In the genomic region with DNA sequence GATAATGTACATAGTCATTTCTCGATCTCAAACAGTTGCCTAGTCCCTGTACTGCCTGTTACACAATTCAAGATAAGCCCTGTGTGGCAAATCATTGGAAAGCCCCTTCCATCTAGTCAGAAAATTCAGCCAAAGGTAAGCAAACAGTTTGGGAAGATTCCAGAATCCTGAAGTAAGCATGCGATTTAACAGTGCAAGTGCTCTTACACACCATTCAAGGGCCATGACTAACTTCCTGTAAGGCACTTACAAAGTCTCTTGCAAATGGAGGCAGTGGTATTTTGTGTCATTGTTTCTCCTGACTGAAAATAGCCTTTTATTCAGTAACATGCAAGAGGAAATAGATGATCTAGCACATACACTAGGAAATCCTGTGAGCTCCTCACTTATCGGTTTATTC, we compare ENCODE assay signal across 31 mouse cellular contexts.
DNase-seq lines count a peak whose midpoint lies in the region; ATAC-seq and TF ChIP-seq lines count a peak whose summit lies in the region.
"Had no signal": no experiment of that assay in that cellular context is flagged by ENCODE, and none has a peak within 500 bp of the region (broad histone marks: within the 10 kb centered on the region; RNA-seq: fewer than 3 reads in every experiment).

No protein-coding gene starts in this region.

- no peak for ATAC-seq in heart, embryonic 11.5 days (replicated peaks; ENCODE audit: insufficient number of reproducible peaks, low FRiP score, low TSS enrichment)
- ATAC-seq in heart, postnatal 0 days (ENCODE audit: insufficient read depth, low read depth): no peak
- ATAC-seq in lung, embryonic 16.5 days (ENCODE audit: low read depth): peak; percentile 37; the same call in 1 of the 2 replicates
- no peak for ATAC-seq in midbrain, embryonic 13.5 days
- ATAC-seq: CD4-positive, CD25-positive, alpha-beta regulatory T cell, adult 4 months; forebrain, embryonic 14.5 days; hindbrain, embryonic 16.5 days; midbrain, embryonic 15.5 days had no signal

- TF ChIP-seq POLR2A in kidney, adult 2 months (IDR thresholded peaks at IDR 0.05; ENCODE audit: low read depth, low read length): no peak

- no peaks in the 10 kb centered on the region for H3K9me3 ChIP-seq in heart, embryonic 10.5 days
- no peaks in the 10 kb centered on the region for H3K9me3 ChIP-seq in heart, embryonic 11.5 days (replicated peaks; ENCODE audit: control insufficient read depth, low read length)
- H3K9me3 ChIP-seq in heart, postnatal 0 days (replicated peaks; ENCODE audit: control insufficient read depth, low read length): no peaks in the 10 kb centered on the region
- H3K9me3 ChIP-seq in lung, embryonic 16.5 days (ENCODE audit: control insufficient read depth, low read length): no peaks in the 10 kb centered on the region
- H3K9me3 ChIP-seq in midbrain, embryonic 13.5 days: no peaks in the 10 kb centered on the region
- H3K9me3 ChIP-seq: embryonic facial prominence, embryonic 10.5 days; embryonic facial prominence, embryonic 15.5 days; limb, embryonic 13.5 days; midbrain, embryonic 15.5 days; neural tube, embryonic 15.5 days had no signal

- no peaks in the 10 kb centered on the region for H3K4me1 ChIP-seq in heart, embryonic 10.5 days
- H3K4me1 ChIP-seq in heart, embryonic 11.5 days (ENCODE audit: control insufficient read depth, insufficient read depth, low read length): no peaks in the 10 kb centered on the region
- H3K4me1 ChIP-seq in heart, postnatal 0 days (ENCODE audit: control insufficient read depth, insufficient read depth): peaks cover 8% of the 10 kb centered on the region
- H3K4me1 ChIP-seq in lung, embryonic 16.5 days (replicated peaks; ENCODE audit: control insufficient read depth, insufficient read depth, low read length): peaks cover 4% of the 10 kb centered on the region
- H3K4me1 ChIP-seq in midbrain, embryonic 13.5 days (replicated peaks): no peaks in the 10 kb centered on the region
- H3K4me1 ChIP-seq in kidney, adult 2 months (ENCODE audit: control insufficient read depth, insufficient read depth, low read length): no peaks in the 10 kb centered on the region
- H3K4me1 ChIP-seq: embryonic facial prominence, embryonic 10.5 days; embryonic facial prominence, embryonic 15.5 days; limb, embryonic 13.5 days; midbrain, embryonic 15.5 days; neural tube, embryonic 15.5 days had no signal

- H3K27me3 ChIP-seq in heart, embryonic 10.5 days (ENCODE audit: insufficient read depth, poor library complexity, severe bottlenecking): no peaks in the 10 kb centered on the region
- H3K27me3 ChIP-seq in heart, embryonic 11.5 days (ENCODE audit: control insufficient read depth, insufficient read depth, low read length): no peaks in the 10 kb centered on the region
- no peaks in the 10 kb centered on the region for H3K27me3 ChIP-seq in heart, postnatal 0 days (ENCODE audit: control insufficient read depth, insufficient read depth, low read length)
- H3K27me3 ChIP-seq in lung, embryonic 16.5 days (ENCODE audit: control insufficient read depth, insufficient read depth, low read depth, low read length): no peaks in the 10 kb centered on the region
- H3K27me3 ChIP-seq in midbrain, embryonic 13.5 days: no peaks in the 10 kb centered on the region
- H3K27me3 ChIP-seq in kidney, adult 2 months (replicated peaks; ENCODE audit: control insufficient read depth, insufficient read depth, low read length): no peaks in the 10 kb centered on the region
- H3K27me3 ChIP-seq: embryonic facial prominence, embryonic 15.5 days; limb, embryonic 13.5 days; midbrain, embryonic 15.5 days; neural tube, embryonic 15.5 days had no signal

- TF ChIP-seq EP300 in heart, postnatal 0 days (IDR thresholded peaks at IDR 0.05; ENCODE audit: low read depth): no peak

- WGBS in heart, embryonic 10.5 days: 68% methylated on average over 3 of the region's 3 CpGs
- 64% methylated on average over 3 of the region's 3 CpGs for WGBS in heart, embryonic 11.5 days (ENCODE audit: insufficient replicate concordance)
- 46% methylated on average over 3 of the region's 3 CpGs for WGBS in heart, postnatal 0 days
- 42% methylated on average over 3 of the region's 3 CpGs for WGBS in lung, embryonic 16.5 days
- 89% methylated on average over 3 of the region's 3 CpGs for WGBS in midbrain, embryonic 13.5 days
- WGBS in kidney, adult 2 months: 79% methylated on average over 3 of the region's 3 CpGs

- no peak for DNase-seq in heart, embryonic 10.5 days (ENCODE audit: low spot score)
- no peak for DNase-seq in heart, postnatal 0 days (ENCODE audit: low spot score)
- no peak for DNase-seq in heart, postnatal 4 days
- peak; percentile 66 for DNase-seq in lung, postnatal 36 days
- no peak for DNase-seq in kidney, adult 2 months
- DNase-seq: adrenal gland, adult 2 months; adrenal gland, postnatal 36 days; cerebellum, adult 2 months; cerebellum, postnatal 14 days; gastrocnemius, postnatal 10 days; heart, postnatal 10 days; kidney, adult 18-20 months; kidney, postnatal 36 days; retina, postnatal 1 day; right cerebral cortex, postnatal 25 days; thymus, postnatal 14 days had no signal

- H3K27ac ChIP-seq in heart, embryonic 10.5 days: peak overlapping the region; percentile 59
- H3K27ac ChIP-seq in heart, embryonic 11.5 days (ENCODE audit: low read depth, low read length): no peak overlapping the region
- peak overlapping the region; percentile 92 for H3K27ac ChIP-seq in heart, postnatal 0 days (ENCODE audit: low read depth)
- no peak overlapping the region for H3K27ac ChIP-seq in lung, embryonic 16.5 days (ENCODE audit: low read length)
- H3K27ac ChIP-seq in midbrain, embryonic 13.5 days: no peak overlapping the region
- H3K27ac ChIP-seq in kidney, adult 2 months (ENCODE audit: insufficient read depth, low read depth, low read length): no peak overlapping the region
- H3K27ac ChIP-seq: embryonic facial prominence, embryonic 10.5 days; embryonic facial prominence, embryonic 15.5 days; layer of hippocampus, adult 2 months; left cerebral cortex, adult 2 months; limb, embryonic 13.5 days; macrophage; midbrain, embryonic 15.5 days; neural tube, embryonic 15.5 days had no signal

- no peak overlapping the region for H3K9ac ChIP-seq in heart, embryonic 11.5 days (ENCODE audit: low read depth, low read length)
- H3K9ac ChIP-seq in heart, postnatal 0 days (replicated peaks; ENCODE audit: low read depth, low read length): no peak overlapping the region
- no peak overlapping the region for H3K9ac ChIP-seq in lung, embryonic 16.5 days (ENCODE audit: low read length)
- no peak overlapping the region for H3K9ac ChIP-seq in midbrain, embryonic 13.5 days (replicated peaks)
- H3K9ac ChIP-seq: embryonic facial prominence, embryonic 15.5 days; limb, embryonic 13.5 days; midbrain, embryonic 15.5 days; neural tube, embryonic 15.5 days had no signal

- H3K4me2 ChIP-seq in heart, embryonic 11.5 days: no peak overlapping the region
- no peak overlapping the region for H3K4me2 ChIP-seq in heart, postnatal 0 days (ENCODE audit: low read depth, low read length)
- no peak overlapping the region for H3K4me2 ChIP-seq in lung, embryonic 16.5 days (ENCODE audit: low read depth, low read length)
- no peak overlapping the region for H3K4me2 ChIP-seq in midbrain, embryonic 13.5 days (replicated peaks)
- H3K4me2 ChIP-seq: embryonic facial prominence, embryonic 15.5 days; limb, embryonic 13.5 days; liver, embryonic 11.5 days; midbrain, embryonic 15.5 days; neural tube, embryonic 15.5 days had no signal

- no peak overlapping the region for H3K4me3 ChIP-seq in heart, embryonic 10.5 days
- no peak overlapping the region for H3K4me3 ChIP-seq in heart, embryonic 11.5 days (ENCODE audit: low read depth, low read length)
- no peak overlapping the region for H3K4me3 ChIP-seq in heart, postnatal 0 days (ENCODE audit: low read depth, low read length)
- no peak overlapping the region for H3K4me3 ChIP-seq in lung, embryonic 16.5 days (ENCODE audit: low read length)
- H3K4me3 ChIP-seq in midbrain, embryonic 13.5 days (replicated peaks): no peak overlapping the region
- no peak overlapping the region for H3K4me3 ChIP-seq in kidney, adult 2 months (ENCODE audit: insufficient read depth, low read depth, low read length)
- H3K4me3 ChIP-seq: embryonic facial prominence, embryonic 10.5 days; embryonic facial prominence, embryonic 15.5 days; layer of hippocampus, adult 2 months; left cerebral cortex, adult 2 months; limb, embryonic 13.5 days; midbrain, embryonic 15.5 days; neural tube, embryonic 15.5 days had no signal

- H3K36me3 ChIP-seq in heart, embryonic 10.5 days: no peaks in the 10 kb centered on the region
- H3K36me3 ChIP-seq in heart, embryonic 11.5 days (ENCODE audit: control insufficient read depth, insufficient read depth, low read length): no peaks in the 10 kb centered on the region
- no peaks in the 10 kb centered on the region for H3K36me3 ChIP-seq in heart, postnatal 0 days (replicated peaks; ENCODE audit: control insufficient read depth, insufficient read depth, low read length)
- H3K36me3 ChIP-seq in lung, embryonic 16.5 days (ENCODE audit: control insufficient read depth, insufficient read depth, low read length): no peaks in the 10 kb centered on the region
- no peaks in the 10 kb centered on the region for H3K36me3 ChIP-seq in midbrain, embryonic 13.5 days
- H3K36me3 ChIP-seq in kidney, adult 2 months (ENCODE audit: control insufficient read depth, insufficient read depth, low read length): no peaks in the 10 kb centered on the region
- H3K36me3 ChIP-seq: embryonic facial prominence, embryonic 10.5 days; embryonic facial prominence, embryonic 15.5 days; limb, embryonic 13.5 days; midbrain, embryonic 15.5 days; neural tube, embryonic 15.5 days had no signal

- TF ChIP-seq CTCF in heart, postnatal 0 days (IDR thresholded peaks at IDR 0.05; ENCODE audit: low read depth): no peak
- TF ChIP-seq CTCF in kidney, adult 2 months (conservative IDR thresholded peaks at IDR 0.05; ENCODE audit: insufficient read depth, insufficient read length, low read depth, low read length): no peak

Comparison
In these comparisons a context has a peak if more than half of its experiments do, and no peak if none do; other contexts are left out.
1. H3K27ac ChIP-seq: peak in heart, embryonic 10.5 days (single experiment) and heart, postnatal 0 days (single experiment); none in heart, embryonic 11.5 days (single experiment), lung, embryonic 16.5 days (single experiment), midbrain, embryonic 13.5 days (single experiment) and kidney, adult 2 months (single experiment).